Mouse (Mus musculus) inflammation-experienced regulatory T-cells (primary cell): ENCODE measurements around the gene Odf2. TPM values are rescaled to one million over a fixed set of nuclear protein-coding genes. Genes with fewer than 3 reads are reported as not detected.

Experiments
- polyA plus RNA-seq, 2 experiments: library from polyadenylated mRNA; unstranded; fragments of 100-300 nt; shearing (Covaris generic); gene quantifications; one replicate each; pipeline ENCODE4 v1.2.1; 2017

The Odf2 gene
- polyA plus RNA-seq = 10 to 100 TPM; 65.1 to 84.1 TPM

DNA sequence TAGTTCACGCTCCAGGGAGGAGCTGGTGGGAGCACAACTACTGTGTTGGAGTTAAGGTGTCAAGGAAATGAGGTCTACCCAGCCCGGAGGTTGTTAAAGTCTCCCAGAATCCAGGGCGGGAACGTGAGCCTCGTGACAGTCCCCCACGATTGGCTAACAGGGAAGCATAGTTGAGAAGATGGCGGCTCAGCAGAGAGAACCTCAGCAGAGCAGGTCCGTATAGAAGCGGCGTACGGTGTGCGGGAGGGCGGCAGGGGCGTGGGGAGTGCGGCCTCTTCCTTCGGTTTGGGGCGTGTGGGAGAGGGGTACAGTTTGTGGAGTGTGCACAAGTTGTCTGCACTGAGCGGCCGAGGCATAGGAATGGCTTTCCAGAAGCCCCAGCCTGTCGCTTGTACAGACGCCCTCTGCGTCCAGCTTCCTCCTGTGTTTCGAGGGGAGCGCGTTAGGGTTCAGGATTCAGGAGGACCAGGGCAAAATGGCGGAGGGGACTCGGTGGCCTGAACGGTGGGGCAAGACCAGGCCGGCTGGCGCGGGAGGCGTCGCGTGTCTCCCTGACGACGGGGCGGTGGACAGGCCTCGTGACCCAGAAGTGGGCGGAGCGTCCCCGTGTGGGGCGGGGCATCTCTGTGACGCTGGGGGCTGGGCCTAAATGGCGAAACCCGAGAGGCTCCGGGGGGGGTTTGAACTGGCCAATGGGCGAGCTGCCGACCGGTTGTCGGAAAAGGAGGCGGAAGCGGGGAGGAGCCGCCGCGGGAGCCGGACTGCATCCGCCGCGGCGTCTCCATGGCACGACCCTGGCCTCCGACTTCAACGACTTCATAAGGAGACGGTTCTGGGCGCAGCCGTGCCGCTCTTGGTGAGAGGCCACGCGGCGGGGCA lies at the start of gene Odf2:
TSS of gene Odf2 (plus strand) at position 156 of the 879 bp plus-strand sequence.

GRCm38 (mm10) chr2:29868949-29869645 lies 19.9 kb upstream of the Odf2 start, which contains the start of gene Cercam:
Cercam (plus strand) TSS chr2:29869164.

DNA sequence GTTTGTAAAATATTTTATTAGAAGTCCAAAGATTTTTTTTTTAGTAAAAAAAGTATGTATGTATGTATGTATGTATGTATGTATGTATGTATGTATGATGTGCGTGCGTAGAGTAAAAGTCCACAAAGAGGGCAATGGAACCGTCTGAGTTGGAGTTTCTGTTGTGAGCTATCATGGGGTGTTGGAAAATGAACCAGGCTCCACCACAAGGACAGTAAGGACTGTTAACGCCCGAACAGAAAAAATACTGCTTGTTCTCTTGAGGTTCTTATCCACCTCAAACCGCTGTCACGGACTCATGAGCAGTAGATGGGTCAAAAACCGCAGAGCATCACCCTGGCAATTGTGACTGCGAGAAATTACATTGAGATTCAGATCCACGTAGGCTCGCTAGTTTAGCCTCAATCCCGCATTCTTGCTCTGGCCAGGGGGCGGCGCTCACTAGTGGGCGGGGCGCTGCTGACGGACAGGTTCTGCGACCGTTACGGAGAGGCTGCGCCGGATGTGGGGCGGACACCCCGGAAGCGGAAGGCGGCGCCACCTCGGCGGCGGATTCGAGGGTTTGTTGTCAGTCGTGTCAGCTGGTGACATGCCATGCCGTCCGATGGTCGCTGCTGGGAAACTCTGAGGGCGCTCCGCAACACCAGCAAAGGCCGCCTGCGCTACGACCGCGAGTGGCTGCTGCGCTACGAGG lies 46.0 kb downstream of the Odf2 start, which contains the start of gene Gle1:
TSS of gene Gle1 (plus strand) at position 521 of the 694 bp plus-strand sequence.

GRCm38 (mm10) chr2:29965250-29965843 lies 76.3 kb downstream of the Odf2 start, which contains the start of gene Sptan1:
Sptan1 (plus strand) TSS chr2:29965560.

Other genes with a start within 250 kb of the Odf2 start
- gene Gm13420, start 137.5 kb upstream of the Odf2 start, polyA plus RNA-seq = 1 to 10 TPM in 1 of 2 experiments, not detected in 1; 1.4 TPM
- gene Gm13547, start 129.9 kb upstream of the Odf2 start, polyA plus RNA-seq = 1 to 10 TPM in 1 of 2 experiments, under 1 TPM in 1; 0.42 to 2.4 TPM
- gene Coq4, start 101.7 kb upstream of the Odf2 start, polyA plus RNA-seq = 1 to 10 TPM; 7.1 to 8.2 TPM
- 10 to 100 TPM; 28.5 to 30.4 TPM for gene Trub2, start 100.7 kb upstream of the Odf2 start, polyA plus RNA-seq
- 10 to 100 TPM in 1 of 2 experiments, 1 to 10 TPM in 1; 9.3 to 11.3 TPM for gene Slc27a4, start 86.6 kb upstream of the Odf2 start, polyA plus RNA-seq
- gene Urm1, start 69.1 kb upstream of the Odf2 start, polyA plus RNA-seq = 10 to 100 TPM; 14.1 to 23.2 TPM
- gene Cercam, start 20.1 kb upstream of the Odf2 start, polyA plus RNA-seq = 1 to 10 TPM; 1.1 to 4.7 TPM
- 10 to 100 TPM; 66.9 to 67.1 TPM for gene Gle1, start 46.2 kb downstream of the Odf2 start, polyA plus RNA-seq
- 100 to 1,000 TPM in 1 of 2 experiments, 10 to 100 TPM in 1; 97.2 to 109 TPM for gene Sptan1, start 76.3 kb downstream of the Odf2 start, polyA plus RNA-seq
- 1 to 10 TPM in 1 of 2 experiments, under 1 TPM in 1; 0.44 to 1.6 TPM for gene Wdr34, start 159.7 kb downstream of the Odf2 start, polyA plus RNA-seq
- gene Set, start 168.2 kb downstream of the Odf2 start, polyA plus RNA-seq = 100 to 1,000 TPM; 308 to 332 TPM
- 1 to 10 TPM in 1 of 2 experiments, under 1 TPM in 1; 0.95 to 1.0 TPM for gene Pkn3, start 188.5 kb downstream of the Odf2 start, polyA plus RNA-seq
- 10 to 100 TPM; 23.8 to 24.7 TPM for gene Zdhhc12, start 204.4 kb downstream of the Odf2 start, polyA plus RNA-seq
- 10 to 100 TPM; 56.8 to 63.1 TPM for gene Zer1, start 235.4 kb downstream of the Odf2 start, polyA plus RNA-seq
- 1 to 10 TPM; 8.0 to 8.5 TPM for gene Tbc1d13, start 244.5 kb downstream of the Odf2 start, polyA plus RNA-seq